Mouse (Mus musculus) ovary, postnatal 10 days (tissue): ENCODE results near the gene Tmigd3.
"Not testable (repeated sequence)": the region's sequence is repeated elsewhere in the genome, so short reads cannot be mapped to it uniquely, and the experiment has no call there.

Source experiments
- DNase-seq: peaks from one replicate; pipeline ENCODE4 v3.0.0; 2022; ENCODE audit warnings: low spot score

The Tmigd3 gene

GRCm38 (mm10) chr3:105901468-105901867 is 30.8 kb downstream of the Tmigd3 start:
- DNase-seq = no peak

- DNase-seq = no peak
These were observed 33.5 kb downstream of the Tmigd3 start for GRCm38 (mm10) chr3:105904213-105904612.

- DNase-seq = no peak
These were observed 34.0 kb downstream of the Tmigd3 start for GRCm38 (mm10) chr3:105904721-105905120.

DNA sequence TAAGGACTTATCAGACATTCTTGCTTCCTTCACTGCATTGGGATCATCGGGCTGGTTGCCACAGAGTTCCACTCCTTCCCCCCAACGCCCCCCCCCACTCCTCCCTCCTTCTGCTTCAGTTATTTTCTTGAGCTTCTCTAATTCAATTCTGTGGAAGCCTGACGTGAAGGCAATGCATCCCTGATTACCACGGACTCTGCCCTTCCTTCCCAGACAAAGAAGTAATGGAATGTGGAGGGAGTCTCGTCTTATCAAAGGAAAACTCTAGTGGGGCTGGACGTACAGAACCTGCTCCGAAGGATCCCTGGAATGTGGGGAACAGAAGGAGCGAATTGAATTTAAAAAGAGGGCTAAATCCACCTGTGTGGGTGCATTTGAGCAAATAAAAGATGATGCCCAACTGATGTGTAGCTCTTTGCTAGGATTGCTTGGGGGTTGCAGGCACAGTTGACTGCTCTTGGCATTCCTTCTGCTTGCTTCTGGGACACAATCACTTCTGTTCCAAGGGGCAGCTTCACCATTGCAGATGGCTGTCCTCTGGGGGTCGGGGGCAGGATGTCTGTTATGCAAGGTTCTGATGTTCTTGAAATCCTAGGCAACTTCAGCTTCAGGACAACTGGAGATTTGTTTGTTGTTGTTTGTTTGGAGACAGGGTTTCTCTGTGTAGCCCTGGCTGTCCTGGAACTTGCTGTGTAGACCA is 37.4 kb downstream of the Tmigd3 start:
- DNase-seq = no peak

DNA sequence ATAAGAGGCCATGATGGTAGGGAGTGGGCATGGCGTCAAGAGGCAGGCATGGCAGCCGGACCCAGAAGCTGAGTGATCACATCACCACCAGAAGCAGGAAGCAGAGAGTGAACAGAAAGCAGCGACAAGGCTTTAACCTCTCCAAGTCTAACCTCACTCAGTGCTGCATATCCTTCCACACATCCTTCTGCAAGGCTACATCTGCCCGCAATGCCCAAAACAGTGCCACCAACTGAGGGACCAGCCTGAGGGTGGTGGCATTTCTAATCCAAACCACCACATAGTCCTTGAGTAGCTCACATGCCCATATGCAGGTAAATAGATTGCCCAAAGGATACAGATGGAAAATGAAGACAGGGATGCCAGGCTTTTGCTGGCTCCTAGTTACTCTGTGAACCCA is 38.3 kb downstream of the Tmigd3 start:
- DNase-seq = no peak

DNA sequence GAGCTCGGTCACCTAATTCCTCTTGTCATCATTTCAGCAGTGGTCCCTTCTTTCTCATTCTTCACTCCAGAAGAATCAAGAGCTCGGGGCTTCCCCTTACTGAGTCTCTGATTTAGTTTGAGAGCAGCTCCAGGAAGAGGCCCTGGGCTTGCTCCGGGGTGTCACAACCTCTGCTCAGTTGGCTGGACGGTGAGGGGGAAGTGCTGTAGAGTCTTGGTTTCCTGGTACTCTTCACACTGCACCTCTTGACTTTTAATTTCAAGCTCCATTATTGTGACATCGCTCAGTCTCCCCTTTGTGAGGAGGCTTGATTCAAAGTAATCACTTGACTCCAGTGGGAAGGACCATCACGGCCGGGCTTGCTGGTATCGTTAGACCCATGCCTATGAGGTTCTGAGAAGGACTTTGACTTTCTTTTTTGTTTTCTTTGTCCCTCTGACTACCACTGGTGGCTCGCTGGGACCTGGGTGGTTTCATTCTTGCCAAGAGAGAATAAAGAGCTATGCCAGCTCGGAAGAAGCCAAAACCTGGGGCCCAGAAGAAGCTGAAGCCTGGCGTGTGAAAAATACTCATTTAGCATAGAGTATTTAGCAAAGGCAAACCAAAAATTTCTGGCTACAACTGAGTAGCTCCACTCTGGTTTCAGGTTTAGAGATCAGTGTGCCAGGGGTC is 40.0 kb downstream of the Tmigd3 start:
- no peak for DNase-seq

DNA sequence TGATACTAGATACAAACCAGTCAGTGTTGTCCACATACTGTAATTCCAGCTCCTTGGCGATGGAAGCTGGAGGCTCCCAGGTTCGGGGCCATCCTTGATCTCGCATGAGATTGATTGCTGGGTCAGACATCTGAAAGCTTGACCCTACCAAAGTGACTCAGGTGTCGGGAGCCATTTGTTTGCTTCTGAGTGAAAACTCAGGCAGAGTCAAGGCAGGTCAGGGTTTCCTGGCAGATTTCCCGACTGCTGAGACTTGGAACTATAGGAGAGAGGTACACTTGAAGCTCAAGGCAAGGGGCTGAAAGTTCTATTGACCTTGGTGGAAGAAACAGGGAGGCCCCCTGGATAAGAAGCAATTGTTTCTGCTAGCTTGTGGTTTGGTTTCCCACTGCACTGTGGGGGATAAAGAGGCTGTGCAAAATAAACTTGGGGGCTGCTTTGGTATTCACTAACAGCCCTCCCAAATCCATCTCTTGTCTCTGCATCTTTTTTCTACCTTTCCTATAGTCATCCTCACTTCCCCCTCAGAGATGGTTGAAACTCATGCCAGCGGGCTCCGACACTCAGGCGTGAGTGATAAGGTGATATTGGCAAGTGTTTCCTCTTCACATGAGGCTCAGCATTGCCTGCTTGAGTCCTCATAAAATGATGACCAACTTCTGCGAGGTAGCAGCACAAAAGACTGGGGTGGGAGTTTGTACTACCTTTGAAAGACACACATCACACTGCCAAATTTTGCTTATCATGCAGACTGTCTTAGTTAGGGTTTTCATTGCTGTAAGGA is 41.6 kb downstream of the Tmigd3 start:
- no peak for DNase-seq

- DNase-seq = no peak
These were observed 43.4 kb downstream of the Tmigd3 start for GRCm38 (mm10) chr3:105913839-105914681.

DNA sequence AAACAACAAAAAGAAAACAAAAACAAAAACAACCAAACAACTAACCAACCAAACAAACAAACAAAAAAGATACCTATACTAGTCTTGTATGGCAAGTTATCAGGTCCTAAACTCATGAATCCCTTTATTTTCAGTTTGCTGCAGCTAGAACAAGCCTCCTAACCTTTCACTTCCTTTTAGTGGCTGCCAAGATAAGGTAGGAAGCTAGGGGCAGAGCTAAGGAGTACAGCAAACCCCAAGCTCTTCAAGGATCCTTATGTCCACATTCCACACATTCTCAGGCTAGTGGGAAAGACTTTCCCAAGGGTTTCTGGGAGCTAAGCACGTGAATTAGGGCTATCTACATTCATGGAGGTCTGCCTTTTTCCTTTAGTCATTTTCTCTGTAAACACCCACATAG is 44.6 kb downstream of the Tmigd3 start:
- DNase-seq = no peak

DNA sequence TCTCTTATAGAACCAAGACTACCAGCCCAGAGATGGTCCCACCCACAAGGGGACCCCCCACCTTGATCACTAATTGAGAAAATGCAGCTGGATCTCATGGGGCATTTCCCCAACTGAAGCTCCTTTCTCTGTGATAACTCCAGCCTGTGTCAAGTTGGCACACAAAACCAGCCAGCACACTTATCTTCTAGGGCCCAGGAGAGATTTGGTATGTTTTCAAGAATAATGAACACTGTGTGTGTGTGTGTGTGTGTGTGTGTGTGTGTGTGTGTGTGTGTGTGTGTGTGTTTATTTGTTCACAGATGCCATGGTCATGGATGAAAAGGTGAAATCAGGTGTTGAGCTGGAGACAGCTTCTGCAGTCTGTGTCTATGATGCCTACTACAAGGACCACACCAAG is 45.8 kb downstream of the Tmigd3 start:
- DNase-seq = not testable (repeated sequence)

GRCm38 (mm10) chr3:105917656-105918354 is 47.1 kb downstream of the Tmigd3 start:
- DNase-seq = no peak

- no peak for DNase-seq
These were observed 47.6 kb downstream of the Tmigd3 start for GRCm38 (mm10) chr3:105918355-105918745.

DNA sequence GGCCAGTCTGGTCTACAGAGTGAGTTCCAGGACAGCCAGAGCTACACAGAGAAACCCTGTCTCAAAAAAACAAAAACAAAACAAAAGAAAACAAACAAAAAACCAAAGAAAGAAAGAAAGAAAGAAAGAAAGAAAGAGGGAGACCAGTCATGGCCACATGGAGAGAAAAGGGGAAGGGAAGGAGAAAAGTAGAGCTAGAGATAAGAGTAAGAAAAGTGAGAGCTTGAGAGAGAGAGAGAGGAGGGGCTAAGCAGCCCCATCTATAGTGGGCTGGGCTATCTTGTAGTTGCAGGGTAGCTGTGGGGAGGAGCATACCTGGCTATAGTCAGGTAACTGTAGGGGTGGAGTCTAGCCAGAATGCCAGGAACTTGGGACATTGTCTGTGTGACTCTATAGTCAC is 50.0 kb downstream of the Tmigd3 start:
- DNase-seq = not testable (repeated sequence)

DNA sequence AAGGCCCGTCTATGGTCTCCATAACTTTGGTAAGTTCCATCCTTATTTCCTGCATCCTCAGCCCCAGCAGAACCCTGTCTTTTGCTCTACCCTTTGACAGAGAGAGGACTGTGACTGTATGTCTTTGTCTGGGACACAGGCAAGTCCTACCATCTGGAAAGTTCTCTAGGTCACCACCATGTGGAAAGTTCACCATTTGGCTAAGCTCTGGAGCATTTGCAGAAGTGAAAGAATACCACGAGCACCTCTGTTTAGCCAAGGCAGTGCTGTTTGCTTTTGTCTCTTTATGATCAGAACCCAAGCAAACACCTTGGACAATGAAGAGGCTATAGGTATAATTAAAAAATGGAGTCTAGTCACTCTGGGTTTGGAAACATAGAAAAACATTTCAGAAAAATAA is 51.3 kb downstream of the Tmigd3 start:
- DNase-seq = no peak

DNA sequence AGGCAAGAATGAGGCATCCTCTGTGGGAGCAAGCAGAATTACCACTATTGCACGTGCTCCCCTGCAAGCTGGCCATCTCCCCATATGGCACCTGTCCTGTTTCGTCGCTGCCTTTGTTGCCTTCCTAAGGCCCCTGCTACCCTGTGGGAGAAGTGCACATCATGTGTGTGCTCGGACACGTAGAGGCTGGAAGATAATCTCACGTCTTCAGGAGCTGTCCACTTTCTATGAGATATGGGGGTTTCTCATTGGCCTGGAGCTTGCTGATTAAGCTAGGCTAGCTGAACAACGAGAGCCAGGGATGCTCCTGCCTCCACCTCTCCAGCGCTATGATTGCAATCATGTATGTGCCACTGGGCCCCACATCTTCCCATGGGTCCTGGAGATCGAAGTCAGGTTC is 53.9 kb downstream of the Tmigd3 start:
- DNase-seq = no peak

DNA sequence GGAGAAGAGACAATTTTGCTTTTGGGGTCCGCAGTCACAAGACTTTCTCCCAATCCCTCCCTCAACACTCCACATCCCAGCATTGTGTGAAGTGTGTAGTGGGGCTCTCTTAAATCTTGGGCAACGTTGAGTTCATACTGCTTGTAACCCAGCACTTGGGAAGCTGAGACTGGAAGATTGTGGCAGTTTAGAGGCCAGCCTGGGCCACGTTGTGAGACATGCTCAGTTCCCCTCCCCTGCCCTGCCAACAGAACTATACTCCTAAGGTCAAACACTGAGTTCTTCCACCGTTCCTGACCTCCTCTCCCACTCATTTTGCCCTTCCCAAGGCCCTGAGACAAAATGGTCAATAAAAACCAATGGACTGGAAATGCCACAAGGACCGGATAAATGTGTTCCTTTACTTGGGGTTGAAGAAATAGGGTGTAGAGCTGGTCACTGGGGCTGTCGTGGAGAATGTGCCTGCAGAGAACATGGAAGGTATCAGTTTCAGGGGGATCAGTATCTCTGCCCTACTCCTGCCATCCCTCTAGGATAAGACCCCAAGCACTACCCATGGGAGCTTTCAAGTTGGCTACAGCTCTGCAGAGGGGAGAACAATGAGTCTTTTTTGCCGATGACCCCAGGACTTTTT is 57.0 kb downstream of the Tmigd3 start:
- no peak for DNase-seq

- DNase-seq = no peak
These were observed 57.5 kb downstream of the Tmigd3 start for GRCm38 (mm10) chr3:105928195-105928569.

DNA sequence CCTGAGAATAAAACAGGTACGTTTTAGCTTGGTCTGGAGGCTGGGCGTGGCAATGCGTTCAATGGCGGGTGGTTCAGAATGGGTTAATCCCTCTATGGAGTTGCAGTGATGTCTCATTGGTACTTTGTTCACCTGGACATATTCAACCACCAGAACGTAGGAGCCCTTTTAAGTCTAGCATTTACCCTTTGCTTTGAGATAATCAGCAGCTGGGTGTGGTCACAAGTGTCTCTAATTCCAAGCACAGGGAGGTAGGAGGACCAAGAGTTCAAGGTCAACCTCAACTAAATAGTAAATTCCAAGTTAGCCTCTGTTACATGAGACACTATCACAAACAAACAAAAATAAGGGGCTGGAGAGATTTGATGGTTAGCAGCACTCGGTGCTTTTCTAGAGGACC is 58.1 kb downstream of the Tmigd3 start:
- no peak for DNase-seq

DNA sequence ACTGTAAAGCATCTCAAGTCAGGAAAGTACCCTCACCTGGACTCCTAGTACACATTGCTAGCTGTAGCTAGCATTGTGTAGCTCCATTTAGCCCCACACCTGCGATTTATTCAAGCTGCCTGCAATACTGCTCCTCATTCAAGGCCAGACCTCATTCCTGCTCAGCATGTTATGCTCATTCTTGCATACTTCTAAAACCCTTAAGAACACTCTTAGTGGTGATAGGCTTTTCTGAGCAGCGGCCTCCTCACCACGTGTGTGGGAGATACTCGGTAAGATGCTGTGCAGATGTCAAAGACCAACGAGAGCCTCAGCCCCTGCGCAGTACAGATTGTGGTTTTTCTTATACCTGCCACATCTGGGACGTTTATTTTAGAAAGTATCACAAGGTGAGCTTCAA is 59.1 kb downstream of the Tmigd3 start:
- no peak for DNase-seq

DNA sequence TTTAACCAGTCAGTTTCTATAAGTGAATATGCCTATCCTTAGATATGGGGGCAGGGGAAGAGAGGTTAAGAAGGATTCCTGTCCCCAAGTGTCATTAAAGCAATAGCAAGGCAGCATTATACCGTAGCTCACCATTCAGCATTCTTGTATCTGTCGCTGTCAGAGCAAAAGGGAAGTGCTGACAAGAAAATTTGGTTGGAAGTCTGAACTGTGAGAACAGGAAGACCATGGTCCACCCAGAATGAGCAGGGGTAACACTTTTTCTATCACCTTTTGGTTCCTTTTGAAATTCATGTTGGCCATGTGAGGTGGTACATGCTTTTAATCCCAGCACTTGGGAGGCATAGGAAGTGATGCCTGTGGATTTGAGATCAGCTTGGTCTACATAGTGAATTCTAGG is 60.4 kb downstream of the Tmigd3 start:
- DNase-seq = no peak
